Comparison of ENCODE assay signal across 8 mouse cellular contexts in genomic region chr7:80343270-80344018, GRCm38 (mm10). TPM values are rescaled to one million over a fixed set of nuclear protein-coding genes. Genes with fewer than 3 reads are reported as not detected.
A peak's percentile ranks its signal among the peaks of the same experiment; 100 is the strongest.
DNase-seq lines count a peak whose midpoint lies in the region; ATAC-seq and TF ChIP-seq lines count a peak whose summit lies in the region.

No protein-coding gene starts in this region.

- DNase-seq in kidney, adult 2 months: no peak
- no peak for DNase-seq in kidney, postnatal 14 days
- no peak for DNase-seq in hindbrain, embryonic 11.5 days (ENCODE audit: low spot score)
- DNase-seq in left cerebral cortex, postnatal 4 days: no peak
- no peak for DNase-seq in layer of hippocampus, adult 9-10 months (ENCODE audit: low spot score)
- DNase-seq in testis, postnatal 14 days (ENCODE audit: low spot score): no peak

- ATAC-seq in hindbrain, embryonic 11.5 days (ENCODE audit: low FRiP score): peak; percentile 14; the same call in 1 of the 2 replicates
- ATAC-seq in midbrain, embryonic 12.5 days (ENCODE audit: low FRiP score, low read depth): no peak

- TF ChIP-seq POLR2A in kidney, adult 2 months (IDR thresholded peaks at IDR 0.05; ENCODE audit: low read depth, low read length): no peak
- TF ChIP-seq POLR2A in bone marrow, adult 2 months (IDR thresholded peaks at IDR 0.05; ENCODE audit: borderline replicate concordance, control insufficient read depth, low read depth, low read length): no peak

- peak overlapping the region; percentile 71 for H3K4me3 ChIP-seq in kidney, adult 2 months (ENCODE audit: insufficient read depth, low read depth, low read length)
- H3K4me3 ChIP-seq in bone marrow, adult 2 months (replicated peaks; ENCODE audit: control insufficient read depth, low read depth, low read length): peak overlapping the region; percentile 83
- H3K4me3 ChIP-seq in hindbrain, embryonic 11.5 days (ENCODE audit: low read depth, low read length): peak overlapping the region; percentile 45
- H3K4me3 ChIP-seq in midbrain, embryonic 12.5 days: peak overlapping the region; percentile 60

- H3K27me3 ChIP-seq in kidney, adult 2 months (replicated peaks; ENCODE audit: control insufficient read depth, insufficient read depth, low read length): no peaks in the 10 kb centered on the region
- no peaks in the 10 kb centered on the region for H3K27me3 ChIP-seq in hindbrain, embryonic 11.5 days (ENCODE audit: control insufficient read depth, insufficient read depth, low read length)
- H3K27me3 ChIP-seq in midbrain, embryonic 12.5 days: no peaks in the 10 kb centered on the region

- peak overlapping the region; percentile 77 for H3K9ac ChIP-seq in hindbrain, embryonic 11.5 days (ENCODE audit: low read depth, low read length)
- H3K9ac ChIP-seq in midbrain, embryonic 12.5 days (replicated peaks): peak overlapping the region; percentile 80

- H3K4me2 ChIP-seq in hindbrain, embryonic 11.5 days (replicated peaks; ENCODE audit: low read depth, low read length): peak overlapping the region; percentile 63
- H3K4me2 ChIP-seq in midbrain, embryonic 12.5 days (replicated peaks): peak overlapping the region; percentile 81

- H3K36me3 ChIP-seq in kidney, adult 2 months (ENCODE audit: control insufficient read depth, insufficient read depth, low read length): no peaks in the 10 kb centered on the region
- no peaks in the 10 kb centered on the region for H3K36me3 ChIP-seq in hindbrain, embryonic 11.5 days (ENCODE audit: control insufficient read depth, insufficient read depth, low read length)
- peaks cover 3% of the 10 kb centered on the region; the same call in 1 of the 2 replicates for H3K36me3 ChIP-seq in midbrain, embryonic 12.5 days

- no peaks in the 10 kb centered on the region for H3K9me3 ChIP-seq in hindbrain, embryonic 11.5 days (ENCODE audit: control insufficient read depth, low read length)
- no peaks in the 10 kb centered on the region for H3K9me3 ChIP-seq in midbrain, embryonic 12.5 days

- 24% methylated on average over 19 of the region's 19 CpGs for WGBS in kidney, adult 2 months
- WGBS in bone marrow, adult 2 months: 24% methylated on average over 19 of the region's 19 CpGs
- 26% methylated on average over 19 of the region's 19 CpGs for WGBS in hindbrain, embryonic 11.5 days
- 28% methylated on average over 19 of the region's 19 CpGs for WGBS in midbrain, embryonic 12.5 days

- intact Hi-C loops in left cerebral cortex, postnatal 4 days (cut with DNase I): no loop called here

- no peak for TF ChIP-seq CTCF in kidney, adult 2 months (conservative IDR thresholded peaks at IDR 0.05; ENCODE audit: insufficient read depth, insufficient read length, low read depth, low read length)
- TF ChIP-seq CTCF in bone marrow, adult 2 months (IDR thresholded peaks at IDR 0.05; ENCODE audit: control insufficient read depth, insufficient read depth, low read length): no peak

- H3K27ac ChIP-seq in kidney, adult 2 months (ENCODE audit: insufficient read depth, low read depth, low read length): peak overlapping the region; percentile 11
- peak overlapping the region; percentile 71 for H3K27ac ChIP-seq in bone marrow, adult 2 months (ENCODE audit: control insufficient read depth, insufficient read depth, low read depth, low read length, poor library complexity)
- peak overlapping the region; percentile 36; the same call in 1 of the 2 replicates for H3K27ac ChIP-seq in hindbrain, embryonic 11.5 days (ENCODE audit: low read depth, low read length)
- peak overlapping the region; percentile 75 for H3K27ac ChIP-seq in midbrain, embryonic 12.5 days (replicated peaks)

- peaks cover 13% of the 10 kb centered on the region for H3K4me1 ChIP-seq in kidney, adult 2 months (ENCODE audit: control insufficient read depth, insufficient read depth, low read length)
- peaks cover 7% of the 10 kb centered on the region for H3K4me1 ChIP-seq in bone marrow, adult 2 months (ENCODE audit: control insufficient read depth, insufficient read depth, low read length)
- H3K4me1 ChIP-seq in hindbrain, embryonic 11.5 days (replicated peaks; ENCODE audit: control insufficient read depth, insufficient read depth, low read length): peaks cover 10% of the 10 kb centered on the region; the same call in 1 of the 2 replicates
- H3K4me1 ChIP-seq in midbrain, embryonic 12.5 days: peaks cover 44% of the 10 kb centered on the region

RNA-seq across cellular contexts. Expression of gene Hddc3, which starts 0.5 kb away (rescaled TPM):
- polyA plus RNA-seq in kidney, adult 2 months (2012; rRNA removed): 66.3 and 86.4 TPM in 2 replicates
- polyA plus RNA-seq in bone marrow, adult 2 months (2011; ENCODE audit: insufficient read depth, insufficient read length, low replicate concordance, missing spikeins): 5.0 and 16.2 TPM in 2 replicates
- 18.4 and 25.3 TPM in 2 replicates for polyA plus RNA-seq in hindbrain, embryonic 11.5 days (2014; fragmentation: Nextera tagmentation; extraction: Ambion mirVana)
- polyA plus RNA-seq in midbrain, embryonic 12.5 days (2016; fragmentation: Nextera tagmentation; extraction: Ambion mirVana): 24.3 and 24.8 TPM in 2 replicates
- 10 to 100 TPM; 49.2 to 50.8 TPM for total RNA-seq in left cerebral cortex, postnatal 4 days (2021)

RNA-seq across cellular contexts. Expression of gene Unc45a, which starts 2.6 kb away (rescaled TPM):
- 53.3 and 81.0 TPM in 2 replicates for polyA plus RNA-seq in kidney, adult 2 months (2012; rRNA removed)
- polyA plus RNA-seq in bone marrow, adult 2 months (2011; ENCODE audit: insufficient read depth, insufficient read length, low replicate concordance, missing spikeins): 10.8 and 43.9 TPM in 2 replicates
- 23.4 and 30.4 TPM in 2 replicates for polyA plus RNA-seq in hindbrain, embryonic 11.5 days (2014; fragmentation: Nextera tagmentation; extraction: Ambion mirVana)
- polyA plus RNA-seq in midbrain, embryonic 12.5 days (2016; fragmentation: Nextera tagmentation; extraction: Ambion mirVana): 51.4 and 54.9 TPM in 2 replicates
- total RNA-seq in left cerebral cortex, postnatal 4 days (2021): 10 to 100 TPM; 63.0 to 63.3 TPM

RNA-seq across cellular contexts. Expression of gene Rccd1, which starts 19.2 kb away (rescaled TPM):
- polyA plus RNA-seq in kidney, adult 2 months (2012; rRNA removed): 3.7 and 5.3 TPM in 2 replicates
- 7.6 and 11.3 TPM in 2 replicates for polyA plus RNA-seq in bone marrow, adult 2 months (2011; ENCODE audit: insufficient read depth, insufficient read length, low replicate concordance, missing spikeins)
- polyA plus RNA-seq in hindbrain, embryonic 11.5 days (2014; fragmentation: Nextera tagmentation; extraction: Ambion mirVana): 10.1 and 11.7 TPM in 2 replicates
- polyA plus RNA-seq in midbrain, embryonic 12.5 days (2016; fragmentation: Nextera tagmentation; extraction: Ambion mirVana): 14.2 and 16.2 TPM in 2 replicates
- total RNA-seq in left cerebral cortex, postnatal 4 days (2021): 10 to 100 TPM; 16.9 to 22.8 TPM

RNA-seq across cellular contexts. Expression of gene Man2a2, which starts 27.7 kb away (rescaled TPM):
- 40.4 and 49.9 TPM in 2 replicates for polyA plus RNA-seq in kidney, adult 2 months (2012; rRNA removed)
- 25.1 and 40.0 TPM in 2 replicates for polyA plus RNA-seq in bone marrow, adult 2 months (2011; ENCODE audit: insufficient read depth, insufficient read length, low replicate concordance, missing spikeins)
- 7.7 and 9.8 TPM in 2 replicates for polyA plus RNA-seq in hindbrain, embryonic 11.5 days (2014; fragmentation: Nextera tagmentation; extraction: Ambion mirVana)
- 23.1 and 26.0 TPM in 2 replicates for polyA plus RNA-seq in midbrain, embryonic 12.5 days (2016; fragmentation: Nextera tagmentation; extraction: Ambion mirVana)
- total RNA-seq in left cerebral cortex, postnatal 4 days (2021): 100 to 1,000 TPM; 112 to 121 TPM

RNA-seq across cellular contexts. Expression of gene Fes, which starts 44.3 kb away (rescaled TPM):
- 10.0 and 10.8 TPM in 2 replicates for polyA plus RNA-seq in kidney, adult 2 months (2012; rRNA removed)
- 143 and 311 TPM in 2 replicates for polyA plus RNA-seq in bone marrow, adult 2 months (2011; ENCODE audit: insufficient read depth, insufficient read length, low replicate concordance, missing spikeins)
- 5.8 and 9.5 TPM in 2 replicates for polyA plus RNA-seq in hindbrain, embryonic 11.5 days (2014; fragmentation: Nextera tagmentation; extraction: Ambion mirVana)
- 7.1 and 11.3 TPM in 2 replicates for polyA plus RNA-seq in midbrain, embryonic 12.5 days (2016; fragmentation: Nextera tagmentation; extraction: Ambion mirVana)
- 1 to 10 TPM; 5.2 to 7.5 TPM for total RNA-seq in left cerebral cortex, postnatal 4 days (2021)

Comparison
In these comparisons a context has a peak if more than half of its experiments do, and no peak if none do; other contexts are left out.
1. H3K27ac ChIP-seq: peak in every context shown above with its lines; median percentile 75 in midbrain, embryonic 12.5 days; 71 in bone marrow, adult 2 months; 36 in hindbrain, embryonic 11.5 days; 11 in kidney, adult 2 months.